Mouse (Mus musculus): ENCODE data around the gene Wdfy4.

Wdfy4 gene

GRCm38 (mm10) chr14:32958671-32959070 is 226.6 kb downstream of the Wdfy4 start:
- DNase-seq: no peak

GRCm38 (mm10) chr14:32956486-32956885 is 228.8 kb downstream of the Wdfy4 start:
- DNase-seq: peak; percentile 19

GRCm38 (mm10) chr14:32950312-32951301 is 234.7 kb downstream of the Wdfy4 start:
- DNase-seq: no peak

GRCm38 (mm10) chr14:32947512-32947911 is 237.8 kb downstream of the Wdfy4 start:
- DNase-seq: peak; percentile 71

- no peak for DNase-seq
Measured at GRCm38 (mm10) chr14:32939217-32939616, 246.1 kb downstream of the Wdfy4 start.

- no peak for DNase-seq
Measured at GRCm38 (mm10) chr14:32934064-32934463, 251.2 kb downstream of the Wdfy4 start.

- DNase-seq: no peak
Measured at GRCm38 (mm10) chr14:32932220-32932619, 253.1 kb downstream of the Wdfy4 start.

GRCm38 (mm10) chr14:32931709-32932108 is 253.6 kb downstream of the Wdfy4 start:
- DNase-seq: no peak

- peak; percentile 34 for DNase-seq
Measured at GRCm38 (mm10) chr14:32923871-32924270, 261.4 kb downstream of the Wdfy4 start.

- DNase-seq: no peak
Measured at GRCm38 (mm10) chr14:32917919-32918318, 267.4 kb downstream of the Wdfy4 start.

- no peak for DNase-seq
Measured at GRCm38 (mm10) chr14:32915360-32915759, 269.9 kb downstream of the Wdfy4 start.

GRCm38 (mm10) chr14:32911187-32911586 is 274.1 kb downstream of the Wdfy4 start:
- DNase-seq: no peak
